Mouse (Mus musculus): Measurements from ENCODE around the gene Tmem9b.

Gene Tmem9b

DNA sequence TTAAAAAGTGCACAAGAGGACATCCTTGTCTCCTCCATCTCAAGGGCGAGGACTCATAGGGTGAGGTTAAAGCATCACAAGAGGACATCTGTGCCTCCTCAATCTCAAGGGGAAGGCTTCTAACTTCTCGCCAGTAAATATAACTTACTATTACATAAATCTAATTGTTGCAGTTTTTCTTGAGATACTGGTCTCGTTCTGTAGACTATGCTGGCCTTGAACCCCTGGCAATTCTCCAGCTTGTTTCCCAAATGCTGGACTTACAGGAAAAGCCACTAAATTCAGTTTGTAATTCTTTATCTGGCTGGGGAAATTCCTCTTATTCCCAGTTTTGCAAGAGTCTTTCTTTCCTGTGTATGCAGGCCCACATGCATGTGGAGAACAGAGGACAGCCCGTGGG, 17.9 kb downstream of the Tmem9b start:
- no peak for DNase-seq

DNA sequence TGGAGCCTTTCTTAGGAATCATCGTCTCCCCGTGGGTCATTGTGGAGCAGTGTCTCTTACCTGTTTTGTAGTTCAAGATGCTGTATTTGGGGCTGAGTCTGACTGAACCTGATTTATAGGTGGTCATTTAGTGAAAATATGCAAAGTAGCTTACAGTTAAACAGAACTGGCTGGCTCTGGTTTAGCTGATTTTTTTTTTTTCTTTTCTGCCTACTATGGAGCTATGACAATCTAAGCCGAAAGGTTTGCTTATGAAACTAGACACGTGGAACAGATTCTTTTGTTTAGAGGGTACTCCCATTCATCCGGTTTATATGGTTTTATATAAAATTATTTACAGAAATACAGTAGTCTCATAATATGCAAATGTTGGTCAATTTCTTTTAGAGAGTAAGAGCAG, 21.0 kb downstream of the Tmem9b start, which contains the start of gene Ascl3:
Ascl3 (minus strand) TSS at position 101 of the 400 bp plus-strand sequence.
- no peak for DNase-seq

- DNase-seq = no peak
These were observed 29.0 kb downstream of the Tmem9b start, which contains the start of gene BC051019 for GRCm38 (mm10) chr7:109723697-109724096. Gene BC051019, minus strand, starts transcription at chr7:109723850.

DNA sequence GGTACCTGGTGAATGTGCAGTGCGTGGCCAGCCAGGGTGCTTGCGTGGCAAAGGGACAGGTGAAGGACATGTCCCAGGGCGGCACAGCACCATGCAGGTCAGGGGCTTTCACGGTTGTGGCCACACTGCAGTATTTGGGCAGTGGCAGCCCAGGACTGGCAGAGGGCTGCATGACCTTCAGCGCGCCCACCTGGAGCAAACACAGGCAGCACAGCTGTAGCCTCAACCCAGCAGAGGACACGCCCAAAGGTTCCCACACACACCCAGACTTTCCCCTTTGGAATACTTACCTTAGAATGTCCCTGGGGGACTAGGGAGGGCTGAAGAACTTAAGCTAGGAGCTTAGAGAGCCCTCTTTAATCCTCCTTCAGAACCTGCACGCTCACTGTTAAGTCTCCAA, 29.6 kb downstream of the Tmem9b start:
- no peak for DNase-seq

DNA sequence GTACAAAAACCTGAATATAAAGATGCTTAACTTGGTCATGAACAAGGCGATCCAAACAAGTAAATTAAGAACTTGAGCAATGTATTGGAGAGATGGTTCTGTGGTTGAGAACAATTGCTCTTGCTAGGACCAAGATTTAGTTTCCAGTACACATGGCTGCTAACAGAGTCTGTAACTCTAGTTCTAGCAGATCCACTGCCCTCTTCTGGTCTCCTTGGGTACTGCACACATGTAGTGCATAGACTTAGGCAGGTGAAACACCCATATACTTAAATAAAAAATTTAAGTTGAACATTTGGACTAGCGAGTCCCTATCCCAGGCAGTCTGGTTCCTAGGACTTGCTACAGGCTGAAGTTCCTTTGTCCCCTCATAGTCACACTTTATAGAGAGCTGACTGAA, 30.1 kb downstream of the Tmem9b start:
- no peak for DNase-seq

DNA sequence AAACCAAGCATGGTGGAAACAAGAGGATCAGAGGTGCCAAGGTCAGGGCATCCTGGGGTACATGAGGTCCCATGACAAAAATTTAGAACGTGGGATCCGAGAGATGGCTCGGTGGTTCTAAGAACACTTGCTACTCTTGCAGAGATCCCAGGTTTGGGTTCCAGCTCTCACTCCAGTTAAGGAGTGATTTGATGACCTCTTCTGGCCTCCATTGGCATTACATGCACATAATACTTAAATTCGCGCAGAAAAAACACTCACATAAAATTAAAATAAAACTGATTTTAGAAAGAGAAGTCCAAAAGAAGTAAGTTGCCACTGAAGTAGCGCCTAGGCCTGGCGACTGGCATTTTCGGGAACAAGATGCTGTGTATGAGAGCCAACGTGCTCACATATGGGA, 33.4 kb downstream of the Tmem9b start:
- DNase-seq = peak; percentile 14

- DNase-seq = no peak
These were observed 39.2 kb downstream of the Tmem9b start for GRCm38 (mm10) chr7:109713434-109713982.

DNA sequence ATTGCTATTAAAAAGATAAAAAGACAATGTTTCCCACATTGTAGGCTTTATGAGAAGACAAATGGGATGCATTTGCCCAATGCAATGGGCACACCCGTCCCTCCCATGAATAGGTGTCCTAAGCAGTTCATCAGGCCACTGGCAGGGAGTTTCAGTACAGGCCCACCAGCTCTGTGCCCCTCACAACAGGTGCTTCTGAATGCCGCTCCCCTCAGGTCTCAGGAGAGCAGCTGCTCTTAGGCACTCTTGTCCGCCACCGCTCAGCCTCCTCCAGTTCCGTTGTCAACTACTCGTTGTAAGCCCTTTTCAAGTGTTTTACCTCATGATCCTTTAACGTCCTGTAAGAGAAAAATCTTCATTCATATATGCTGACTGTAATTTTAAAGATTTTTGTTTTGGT, 40.5 kb downstream of the Tmem9b start:
- DNase-seq = no peak

- no peak for DNase-seq
These were observed 42.6 kb downstream of the Tmem9b start for GRCm38 (mm10) chr7:109710069-109710468.

GRCm38 (mm10) chr7:109708961-109709382, 43.7 kb downstream of the Tmem9b start:
- DNase-seq = no peak

DNA sequence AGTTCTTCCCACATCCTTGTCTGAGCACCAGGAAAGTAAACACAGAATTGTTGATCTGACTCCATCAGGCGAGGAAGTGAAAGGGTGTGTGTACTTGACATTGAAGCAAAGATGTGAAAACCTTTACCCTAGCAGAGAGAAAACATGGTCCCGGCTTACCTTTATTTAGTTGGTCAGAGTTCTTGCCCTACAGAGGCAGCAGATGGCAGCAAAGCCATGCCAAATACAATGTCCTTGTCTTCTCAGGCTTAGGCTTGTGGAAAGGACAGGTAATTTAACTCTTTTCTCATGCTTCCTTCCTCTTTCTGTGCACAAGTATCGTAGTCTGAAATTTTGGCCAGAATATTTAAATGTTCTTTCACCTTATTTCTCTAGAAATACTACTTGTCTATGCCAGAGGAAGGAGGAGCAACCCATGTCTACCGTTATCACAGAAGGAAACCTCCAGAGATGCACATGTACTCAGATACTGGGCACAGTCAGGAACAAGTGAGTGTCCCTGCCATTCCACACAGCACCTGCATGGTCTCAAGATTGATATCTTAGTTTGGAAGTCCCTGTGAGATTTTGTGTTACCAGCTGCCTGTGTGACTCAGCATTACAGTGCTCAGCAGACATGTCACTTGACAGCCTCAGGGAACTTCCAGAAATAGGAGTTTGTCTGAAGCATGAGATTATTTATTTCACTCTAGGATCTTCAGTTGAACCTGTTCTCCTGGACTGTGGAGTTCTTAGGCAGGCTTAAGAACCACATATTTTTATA, 45.5 kb downstream of the Tmem9b start:
- peak; percentile 66 for DNase-seq

- DNase-seq = no peak
These were observed 48.2 kb downstream of the Tmem9b start for GRCm38 (mm10) chr7:109704461-109704860.

- no peak for DNase-seq
These were observed 48.7 kb downstream of the Tmem9b start for GRCm38 (mm10) chr7:109704016-109704377.

- peak; percentile 88 for DNase-seq
These were observed 49.3 kb downstream of the Tmem9b start, which contains the start of the genes St5 and Akip1 for GRCm38 (mm10) chr7:109703190-109704015. Gene St5, minus strand, starts transcription at chr7:109703605. Gene Akip1, plus strand, starts transcription at chr7:109703690.

- peak; percentile 19 for DNase-seq
These were observed 50.0 kb downstream of the Tmem9b start for GRCm38 (mm10) chr7:109702721-109703120.

GRCm38 (mm10) chr7:109700213-109700612, 52.5 kb downstream of the Tmem9b start:
- DNase-seq = no peak

DNA sequence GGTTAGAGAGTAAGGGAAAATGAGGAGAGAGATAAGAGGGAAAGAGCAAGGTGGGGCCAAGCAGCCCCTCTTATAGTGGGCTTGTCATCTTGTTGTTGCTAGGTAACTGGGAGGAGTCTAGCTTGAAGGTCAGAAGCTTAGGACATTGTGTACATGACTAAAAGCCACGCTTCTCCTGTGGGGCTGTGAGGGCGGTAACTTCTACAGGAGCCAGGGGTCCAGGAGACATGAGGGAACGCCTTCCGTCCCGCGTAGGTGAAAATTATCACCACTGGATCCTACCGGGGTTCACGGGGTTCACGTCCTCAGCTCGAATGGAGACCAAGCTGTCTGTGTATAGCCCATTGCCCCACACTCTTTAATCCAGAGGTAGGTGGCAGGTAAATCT, 57.3 kb downstream of the Tmem9b start:
- no peak for DNase-seq

- DNase-seq = no peak
These were observed 57.9 kb downstream of the Tmem9b start for GRCm38 (mm10) chr7:109694576-109695338.

DNA sequence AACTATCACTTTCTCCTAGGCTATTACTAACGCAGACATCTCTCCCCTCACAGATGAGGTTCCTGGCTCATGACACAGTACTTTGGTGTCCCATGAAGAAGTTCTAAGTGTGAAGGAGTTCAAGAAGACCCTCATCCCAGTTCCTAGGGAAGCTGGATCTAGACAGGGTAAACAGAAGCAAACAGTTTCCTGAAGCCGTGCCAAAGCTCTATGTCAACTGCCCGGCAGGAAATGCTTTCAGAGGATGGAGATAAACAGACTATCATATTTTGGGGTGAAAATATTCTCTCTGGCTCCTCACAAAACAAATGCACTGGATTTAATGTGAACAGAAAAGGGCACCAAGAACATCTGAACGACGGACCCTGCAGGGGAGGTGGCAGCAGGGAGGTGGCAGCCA, 61.7 kb downstream of the Tmem9b start:
- no peak for DNase-seq

DNA sequence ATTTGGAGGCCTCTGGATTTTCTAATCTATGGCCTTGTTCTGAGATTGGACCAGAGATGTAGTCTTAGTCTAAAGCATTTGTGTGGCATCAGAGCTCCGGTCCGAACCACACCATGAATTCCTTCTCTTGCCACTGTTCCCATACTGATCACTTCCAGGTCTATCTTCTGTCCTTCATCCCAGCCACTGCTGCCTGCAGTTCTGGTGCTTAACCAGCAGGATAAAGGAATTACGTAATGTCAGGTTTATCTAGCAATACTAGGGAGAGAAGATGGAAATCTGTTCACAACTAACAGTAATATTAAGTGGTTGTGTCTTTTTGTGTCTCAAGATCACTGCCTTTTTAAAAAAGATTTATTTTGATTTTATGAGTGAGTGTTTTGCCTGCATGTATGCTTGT, 62.6 kb downstream of the Tmem9b start:
- DNase-seq = no peak

DNA sequence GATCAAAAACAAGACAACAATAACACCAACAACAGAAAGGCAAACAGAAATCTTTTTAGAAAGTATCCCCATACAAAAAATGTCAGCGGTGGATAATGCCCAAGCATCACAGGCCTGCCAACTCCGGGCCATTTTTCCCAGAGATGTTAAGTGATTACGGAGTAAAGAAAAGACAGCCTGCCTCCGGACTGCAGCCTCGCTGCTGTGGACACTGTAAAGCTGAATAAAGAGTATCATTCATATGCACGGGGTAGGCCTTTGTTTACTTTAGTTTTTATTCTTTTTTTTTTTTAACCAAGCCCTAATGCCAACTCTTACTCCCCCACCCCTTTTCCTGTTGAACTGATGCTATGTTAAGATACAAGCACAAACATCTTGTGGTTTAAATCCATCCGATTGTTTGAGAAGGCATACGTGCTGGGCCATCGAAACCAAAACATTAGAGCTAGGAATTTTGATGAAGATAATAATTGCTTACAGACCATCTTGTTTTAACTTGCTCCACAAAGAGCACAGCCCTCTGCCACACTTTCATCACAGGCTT, 66.0 kb downstream of the Tmem9b start:
- no peak for DNase-seq
